In genomic region chr10:62143820-62144219, GRCm38 (mm10) we compare ENCODE assay signal across 8 mouse cellular contexts. TPM values are rescaled to one million over a fixed set of nuclear protein-coding genes. Genes with fewer than 3 reads are reported as not detected.
A peak's percentile ranks its signal among the peaks of the same experiment; 100 is the strongest.
DNase-seq lines count a peak whose midpoint lies in the region; ATAC-seq and TF ChIP-seq lines count a peak whose summit lies in the region.

TSS of gene Fam241b (minus strand) at chr10:62143920.

- no peak within 1 kb of the TSS for H3K27ac ChIP-seq in cerebellum, adult 2 months (ENCODE audit: insufficient read depth, low read length)
- no peak within 1 kb of the TSS for H3K27ac ChIP-seq in hindbrain, embryonic 15.5 days (replicated peaks)
- H3K27ac ChIP-seq in limb, embryonic 12.5 days, result no peak within 1 kb of the TSS

- no peak within 1 kb of the TSS for H3K4me2 ChIP-seq in hindbrain, embryonic 15.5 days
- no peak within 1 kb of the TSS for H3K4me2 ChIP-seq in limb, embryonic 12.5 days

- no peak within 1 kb of the TSS for H3K9ac ChIP-seq in hindbrain, embryonic 15.5 days
- H3K9ac ChIP-seq in limb, embryonic 12.5 days (replicated peaks), result no peak within 1 kb of the TSS

- TF ChIP-seq CTCF in cerebellum, adult 2 months (IDR thresholded peaks at IDR 0.05; ENCODE audit: borderline replicate concordance, insufficient read depth, low read depth, low read length), result no peak
- TF ChIP-seq CTCF in E14TG2a.4 (conservative IDR thresholded peaks at IDR 0.05; ENCODE audit: low read length), result no peak

- no peaks in the 10 kb centered on the region for H3K36me3 ChIP-seq in E14TG2a.4 (ENCODE audit: insufficient read depth, low read length)
- H3K36me3 ChIP-seq in hindbrain, embryonic 15.5 days, result no peaks in the 10 kb centered on the region
- no peaks in the 10 kb centered on the region for H3K36me3 ChIP-seq in limb, embryonic 12.5 days

- TF ChIP-seq POLR2A in cerebellum, adult 2 months (IDR thresholded peaks at IDR 0.05; ENCODE audit: borderline replicate concordance, insufficient read depth, low read length), result no peak

- no peaks in the 10 kb centered on the region for H3K27me3 ChIP-seq in cerebellum, adult 2 months (ENCODE audit: control insufficient read depth, insufficient read depth, low read length)
- peaks cover 28% of the 10 kb centered on the region; the same call in 1 of the 2 replicates for H3K27me3 ChIP-seq in E14TG2a.4 (ENCODE audit: insufficient read depth, low read length)
- H3K27me3 ChIP-seq in hindbrain, embryonic 15.5 days, result peaks cover 42% of the 10 kb centered on the region
- H3K27me3 ChIP-seq in limb, embryonic 12.5 days, result peaks cover 31% of the 10 kb centered on the region

- peaks cover 17% of the 10 kb centered on the region for H3K4me1 ChIP-seq in cerebellum, adult 2 months (ENCODE audit: control insufficient read depth, insufficient read depth, low read length)
- H3K4me1 ChIP-seq in E14TG2a.4 (replicated peaks; ENCODE audit: low read depth, low read length), result peaks cover 53% of the 10 kb centered on the region
- H3K4me1 ChIP-seq in hindbrain, embryonic 15.5 days (replicated peaks), result no peaks in the 10 kb centered on the region
- H3K4me1 ChIP-seq in limb, embryonic 12.5 days (replicated peaks), result no peaks in the 10 kb centered on the region

- H3K9me3 ChIP-seq in E14TG2a.4 (ENCODE audit: low read length), result no peaks in the 10 kb centered on the region
- H3K9me3 ChIP-seq in hindbrain, embryonic 15.5 days, result no peaks in the 10 kb centered on the region
- no peaks in the 10 kb centered on the region for H3K9me3 ChIP-seq in limb, embryonic 12.5 days

- no peak for ATAC-seq in hindbrain, embryonic 15.5 days (ENCODE audit: low FRiP score, low read depth)
- no peak for ATAC-seq in limb, embryonic 12.5 days (ENCODE audit: insufficient number of reproducible peaks, insufficient read depth, low FRiP score, low TSS enrichment, low read depth)

- WGBS in cerebellum, adult 2 months, result 83% methylated on average over 8 of the region's 8 CpGs
- 68% methylated on average over 8 of the region's 8 CpGs for WGBS in hindbrain, embryonic 15.5 days
- WGBS in limb, embryonic 12.5 days, result 54% methylated on average over 8 of the region's 8 CpGs

- no peak for DNase-seq in cerebellum, adult 2 months
- no peak for DNase-seq in cerebellum, adult 11-12 months
- no peak for DNase-seq in spleen, adult 18-20 months
- DNase-seq in heart, adult 18-20 months, result no peak
- no peak for DNase-seq in gastrocnemius, postnatal 36 days

- H3K4me3 ChIP-seq in cerebellum, adult 2 months (replicated peaks; ENCODE audit: insufficient read depth, low read depth, low read length), result no peak within 1 kb of the TSS
- H3K4me3 ChIP-seq in E14TG2a.4 (replicated peaks; ENCODE audit: low read length), result peak within 1 kb of the TSS; percentile 11; the same call in 1 of the 2 replicates
- no peak within 1 kb of the TSS for H3K4me3 ChIP-seq in hindbrain, embryonic 15.5 days
- H3K4me3 ChIP-seq in limb, embryonic 12.5 days (replicated peaks), result no peak within 1 kb of the TSS

- intact Hi-C loops in gastrocnemius, postnatal 36 days (cut with DNase I), result no loop called here

RNA-seq across cellular contexts. Expression of gene Fam241b, which starts in this region (rescaled TPM):
- 71.8 and 74.2 TPM in 2 replicates for polyA plus RNA-seq in cerebellum, adult 2 months (2012; rRNA removed)
- 149 and 161 TPM in 2 replicates for polyA plus RNA-seq in hindbrain, embryonic 15.5 days (2015; fragmentation: Nextera tagmentation; extraction: Ambion mirVana)
- 18.7 and 19.0 TPM in 2 replicates for polyA plus RNA-seq in limb, embryonic 12.5 days (2016; fragmentation: Nextera tagmentation; extraction: Ambion mirVana)
- total RNA-seq in heart, adult 18-20 months (2021), result 1 to 10 TPM; 3.1 to 4.1 TPM
- total RNA-seq in gastrocnemius, postnatal 36 days (2021), result under 1 TPM; 0.42 to 0.54 TPM
